Mouse (Mus musculus) ES-Bruce4 (cell line): ENCODE data around the gene Nr1h3. TPM values are rescaled to one million over a fixed set of nuclear protein-coding genes. Genes with fewer than 3 reads are reported as not detected.

Experiments
- H3K27ac ChIP-seq: 2 replicates; pipeline ENCODE4 v1.5.1; 2012; ENCODE audit warnings: low read length, inconsistent platforms; ENCODE audit not compliant: insufficient read depth
- H3K27me3 ChIP-seq: 2 replicates; pipeline ENCODE4 v1.6.1; 2012; ENCODE audit warnings: mild to moderate bottlenecking, low read length, inconsistent platforms; ENCODE audit not compliant: control insufficient read depth, poor library complexity, insufficient read depth, severe bottlenecking
- H3K36me3 ChIP-seq: 2 replicates; pipeline ENCODE4 v1.6.1; 2012; ENCODE audit warnings: inconsistent platforms, mild to moderate bottlenecking, low read length, moderate library complexity; ENCODE audit not compliant: control insufficient read depth, poor library complexity, insufficient read depth, severe bottlenecking
- H3K4me1 ChIP-seq: one replicate; pipeline ENCODE4 v1.8.1; 2011; ENCODE audit warnings: low read length; ENCODE audit not compliant: control insufficient read depth, insufficient read depth
- H3K4me3 ChIP-seq: 2 replicates; pipeline ENCODE4 v1.5.1; 2011; ENCODE audit warnings: low read depth, mild to moderate bottlenecking, low read length
- H3K9ac ChIP-seq: 2 replicates; pipeline ENCODE4 v1.6.1; 2012; ENCODE audit warnings: low read depth, mild to moderate bottlenecking, inconsistent platforms; ENCODE audit not compliant: poor library complexity, severe bottlenecking
- H3K9me3 ChIP-seq: replicated peaks from 2 replicates; pipeline ENCODE4 v1.6.1; 2012; ENCODE audit warnings: mild to moderate bottlenecking, low read length, inconsistent platforms; ENCODE audit not compliant: control insufficient read depth, poor library complexity, insufficient read depth, severe bottlenecking
- CTCF ChIP-seq: IDR thresholded peaks from one replicate; pipeline ENCODE4 v1.8.1; 2011; ENCODE audit warnings: low read depth, low read length
- EP300 ChIP-seq: IDR thresholded peaks from 2 replicates; pipeline ENCODE4 v1.6.1; 2011; ENCODE audit warnings: low read depth, low read length; ENCODE audit not compliant: insufficient read depth
- POLR2A ChIP-seq: IDR thresholded peaks from one replicate; pipeline ENCODE4 v1.8.1; 2011; ENCODE audit warnings: low read length; ENCODE audit not compliant: insufficient read depth
- polyA plus RNA-seq: library from polyadenylated mRNA; stranded (reverse); fragments of >200 nt; gene quantifications from 2 replicates; pipeline ENCODE4 v1.2.4, GENCODE M21; 2011; ENCODE audit warnings: low read depth; ENCODE audit not compliant: missing spikeins, insufficient read depth, insufficient read length

Gene Nr1h3
- polyA plus RNA-seq, 1 experiment = not detected

- Histone ChIP-seq H3K36me3 (no peaks in the 10 kb centered on the region), H3K27ac (no peak overlapping the region), H3K4me3 (no peak overlapping the region), H3K4me1 (peaks cover 3% of the 10 kb centered on the region), H3K9me3 (no peaks in the 10 kb centered on the region), H3K9ac (no peak overlapping the region), H3K27me3 (no peaks in the 10 kb centered on the region)
- no peak for TF ChIP-seq CTCF
- no peak for TF ChIP-seq EP300
- no peak for TF ChIP-seq POLR2A
These were observed 62.9 kb downstream of the Nr1h3 start for GRCm38 (mm10) chr2:91139764-91140163.

- Histone ChIP-seq H3K4me1 (peaks cover 3% of the 10 kb centered on the region), H3K4me3 (no peak overlapping the region), H3K36me3 (no peaks in the 10 kb centered on the region), H3K9ac (no peak overlapping the region), H3K27ac (no peak overlapping the region), H3K27me3 (no peaks in the 10 kb centered on the region), H3K9me3 (no peaks in the 10 kb centered on the region)
- TF ChIP-seq CTCF (no peak), POLR2A (no peak), EP300 (no peak)
These were observed 63.3 kb downstream of the Nr1h3 start for GRCm38 (mm10) chr2:91139311-91139710.

- no peak overlapping the region for H3K27ac ChIP-seq
- H3K9me3 ChIP-seq = no peaks in the 10 kb centered on the region
- TF ChIP-seq EP300 (no peak), CTCF (no peak), POLR2A (no peak)
- H3K9ac ChIP-seq = no peak overlapping the region
- H3K4me1 ChIP-seq = peaks cover 3% of the 10 kb centered on the region
- no peaks in the 10 kb centered on the region for H3K27me3 ChIP-seq
- no peaks in the 10 kb centered on the region for H3K36me3 ChIP-seq
- no peak overlapping the region for H3K4me3 ChIP-seq
These were observed 65.2 kb downstream of the Nr1h3 start for GRCm38 (mm10) chr2:91137481-91137880.

GRCm38 (mm10) chr2:91136513-91137412, 65.9 kb downstream of the Nr1h3 start:
- no peak for TF ChIP-seq CTCF
- TF ChIP-seq POLR2A = no peak
- no peak for TF ChIP-seq EP300
- Histone ChIP-seq H3K4me1 (peaks cover 3% of the 10 kb centered on the region), H3K9ac (no peak overlapping the region)

More at GRCm38 (mm10) chr2:91136513-91137412, 65.9 kb downstream of the Nr1h3 start:
- Histone ChIP-seq H3K27me3 (no peaks in the 10 kb centered on the region), H3K9me3 (no peaks in the 10 kb centered on the region), H3K27ac (no peak overlapping the region), H3K36me3 (no peaks in the 10 kb centered on the region), H3K4me3 (no peak overlapping the region)

Other genes starting within 250 kb of the Nr1h3 start
- gene Rapsn, start 167.2 kb downstream of the Nr1h3 start, polyA plus RNA-seq = 0.42 TPM in 1 of 2 replicates, not detected in the other
- gene Psmc3, start 148.8 kb downstream of the Nr1h3 start, polyA plus RNA-seq = 183 and 203 TPM in 2 replicates
- 9.2 and 14.1 TPM in 2 replicates for gene Slc39a13, start 132.4 kb downstream of the Nr1h3 start, polyA plus RNA-seq
- not detected in 2 replicates for gene Spi1, start 120.4 kb downstream of the Nr1h3 start, polyA plus RNA-seq
- not detected in 2 replicates for gene Mybpc3, start 84.7 kb downstream of the Nr1h3 start, polyA plus RNA-seq
- 3.7 and 7.3 TPM in 2 replicates for gene Madd, start 19.0 kb downstream of the Nr1h3 start, polyA plus RNA-seq
- gene Acp2, start 51 bp upstream of the Nr1h3 start, polyA plus RNA-seq = 14.5 and 27.0 TPM in 2 replicates
- gene Ddb2, start 34.1 kb upstream of the Nr1h3 start, polyA plus RNA-seq = 19.3 and 22.3 TPM in 2 replicates
- gene Pacsin3, start 53.1 kb upstream of the Nr1h3 start, polyA plus RNA-seq = 18.0 and 19.9 TPM in 2 replicates
- 35.3 and 40.9 TPM in 2 replicates for gene Arfgap2, start 62.1 kb upstream of the Nr1h3 start, polyA plus RNA-seq
- 19.3 and 20.1 TPM in 2 replicates for gene 1110051M20Rik, start 241.9 kb upstream of the Nr1h3 start, polyA plus RNA-seq